Mouse (Mus musculus): ENCODE results near the gene C730034F03Rik.
"Not testable (repeated sequence)": the region's sequence is repeated elsewhere in the genome, so short reads cannot be mapped to it uniquely, and the experiment has no call there.

GRCm38 (mm10) chr15:89430771-89431170 is 1.4 kb downstream of the C730034F03Rik start:
- not testable (repeated sequence) for TF ChIP-seq CTCF (IDR thresholded peaks at IDR 0.05; ENCODE audit: insufficient read depth, low read length); POLR2A (IDR thresholded peaks at IDR 0.05; ENCODE audit: borderline replicate concordance, extremely low read depth, low read depth, low read length)
